Comparison of ENCODE assay signal across 14 mouse cellular contexts in the genomic region with DNA sequence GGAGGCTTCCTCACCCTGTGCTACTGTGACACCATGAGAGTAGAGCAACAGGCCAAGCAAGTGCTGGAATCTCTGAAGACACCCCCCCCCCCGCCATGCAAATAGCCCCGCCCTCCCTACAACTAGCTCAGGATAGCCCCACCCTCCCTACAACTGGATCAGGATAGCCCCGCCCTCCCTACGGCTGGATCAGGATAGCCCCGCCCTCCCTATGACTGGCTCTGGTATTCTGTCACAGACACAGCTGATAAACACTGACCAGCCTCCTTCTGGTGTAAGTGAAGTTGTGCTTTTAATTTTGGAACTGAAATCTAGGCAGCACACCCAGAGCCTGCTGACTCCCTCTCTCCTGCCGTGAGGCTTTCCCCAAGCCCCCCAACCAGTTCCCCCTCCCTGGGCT.
DNase-seq lines count a peak whose midpoint lies in the region; ATAC-seq and TF ChIP-seq lines count a peak whose summit lies in the region.
"Had no signal": no experiment of that assay in that cellular context is flagged by ENCODE, and none has a peak within 500 bp of the region (broad histone marks: within the 10 kb centered on the region; RNA-seq: fewer than 3 reads in every experiment).

No protein-coding gene starts in this region.

- H3K27me3 ChIP-seq in lung, embryonic 15.5 days = no peaks in the 10 kb centered on the region
- no peaks in the 10 kb centered on the region for H3K27me3 ChIP-seq in heart, postnatal 0 days (ENCODE audit: control insufficient read depth, insufficient read depth, low read length)
- H3K27me3 ChIP-seq in liver, postnatal 0 days (ENCODE audit: insufficient read depth, low read length) = no peaks in the 10 kb centered on the region

- WGBS in lung, embryonic 15.5 days = 37% methylated on average over 6 of the region's 6 CpGs
- WGBS in heart, postnatal 0 days = 31% methylated on average over 6 of the region's 6 CpGs
- 47% methylated on average over 6 of the region's 6 CpGs for WGBS in liver, postnatal 0 days (ENCODE audit: insufficient replicate concordance)

- peak; percentile 93 for DNase-seq in heart, adult 11 months
- DNase-seq in heart, postnatal 36 days = no peak
- DNase-seq in lung, postnatal 25 days (ENCODE audit: low spot score) = no peak
- peak; percentile 73 for DNase-seq in heart, postnatal 0 days (ENCODE audit: low spot score)
- DNase-seq in liver, postnatal 0 days = peak; percentile 26
- no peak for DNase-seq in gastrocnemius, adult 18-20 months (ENCODE audit: low spot score)
- no peak for DNase-seq in left cerebral cortex, adult 9 months (ENCODE audit: low spot score in 2 of 2)
- DNase-seq: cerebellum, postnatal 36 days; gastrocnemius, postnatal 10 days; kidney, postnatal 4 days; lung, adult 2 months; thymus, postnatal 25 days had no signal

- no peak for TF ChIP-seq EP300 in heart, postnatal 0 days (IDR thresholded peaks at IDR 0.05; ENCODE audit: low read depth)
- TF ChIP-seq EP300 in liver, postnatal 0 days (IDR thresholded peaks at IDR 0.05; ENCODE audit: low read depth) = no peak

- H3K4me1 ChIP-seq in lung, embryonic 15.5 days = peaks cover 22% of the 10 kb centered on the region
- H3K4me1 ChIP-seq in heart, postnatal 0 days (ENCODE audit: control insufficient read depth, insufficient read depth) = 0 out of 2 replicates have a peak, but pooled peaks cover 5% of the 10 kb centered on the region
- peaks cover 2% of the 10 kb centered on the region for H3K4me1 ChIP-seq in liver, postnatal 0 days (ENCODE audit: insufficient read depth)

- H3K36me3 ChIP-seq in lung, embryonic 15.5 days = no peaks in the 10 kb centered on the region
- no peaks in the 10 kb centered on the region for H3K36me3 ChIP-seq in heart, postnatal 0 days (replicated peaks; ENCODE audit: control insufficient read depth, insufficient read depth, low read length)
- H3K36me3 ChIP-seq in liver, postnatal 0 days (replicated peaks; ENCODE audit: insufficient read depth, low read length) = no peaks in the 10 kb centered on the region

- H3K9ac ChIP-seq in lung, embryonic 15.5 days = no peak overlapping the region
- H3K9ac ChIP-seq in heart, postnatal 0 days (replicated peaks; ENCODE audit: low read depth, low read length) = no peak overlapping the region
- H3K9ac ChIP-seq in liver, postnatal 0 days (replicated peaks) = no peak overlapping the region

- 0 out of 2 replicates have a peak overlapping the region, but pooled peaks have one; percentile 24 for H3K27ac ChIP-seq in lung, embryonic 15.5 days
- H3K27ac ChIP-seq in heart, postnatal 0 days (ENCODE audit: low read depth) = peak overlapping the region; percentile 66
- H3K27ac ChIP-seq in liver, postnatal 0 days (ENCODE audit: low read depth) = no peak overlapping the region

- H3K4me2 ChIP-seq in lung, embryonic 15.5 days = no peak overlapping the region
- H3K4me2 ChIP-seq in heart, postnatal 0 days (ENCODE audit: low read depth, low read length) = no peak overlapping the region
- H3K4me2 ChIP-seq in liver, postnatal 0 days (ENCODE audit: low read depth, low read length) = no peak overlapping the region

- no peak; the same call in 1 of the 2 replicates for ATAC-seq in lung, embryonic 15.5 days (ENCODE audit: borderline replicate concordance, extremely low read depth, low FRiP score, low TSS enrichment)
- peak; percentile 81 for ATAC-seq in heart, postnatal 0 days (ENCODE audit: insufficient read depth, low read depth)
- no peak for ATAC-seq in liver, postnatal 0 days
- ATAC-seq: inflammation-experienced regulatory T-cells, adult 6 months had no signal

- no peak for TF ChIP-seq CTCF in heart, postnatal 0 days (IDR thresholded peaks at IDR 0.05; ENCODE audit: low read depth)
- no peak for TF ChIP-seq CTCF in liver, postnatal 0 days (IDR thresholded peaks at IDR 0.05; ENCODE audit: low read depth)

- H3K9me3 ChIP-seq in lung, embryonic 15.5 days = no peaks in the 10 kb centered on the region
- H3K9me3 ChIP-seq in heart, postnatal 0 days (replicated peaks; ENCODE audit: control insufficient read depth, low read length) = no peaks in the 10 kb centered on the region
- H3K9me3 ChIP-seq in liver, postnatal 0 days (ENCODE audit: low read length) = no peaks in the 10 kb centered on the region

- H3K4me3 ChIP-seq in lung, embryonic 15.5 days = no peak overlapping the region
- H3K4me3 ChIP-seq in heart, postnatal 0 days (ENCODE audit: low read depth, low read length) = no peak overlapping the region
- H3K4me3 ChIP-seq in liver, postnatal 0 days (ENCODE audit: low read depth, low read length) = no peak overlapping the region

- intact Hi-C loops in heart, postnatal 36 days (cut with DNase I) = no loop called here

Comparison
In these comparisons a context has a peak if more than half of its experiments do, and no peak if none do; other contexts are left out.
1. DNase-seq: peak in heart, adult 11 months (single experiment), heart, postnatal 0 days (single experiment) and liver, postnatal 0 days (single experiment); none in heart, postnatal 36 days (0 of 2), lung, postnatal 25 days (single experiment), gastrocnemius, adult 18-20 months (single experiment) and left cerebral cortex, adult 9 months (0 of 2).